Mouse (Mus musculus) 3T3-L1 (cell line): ENCODE results near the gene Gm20388.

Experiments used
- DNase-seq: peaks from one replicate; pipeline ENCODE4 v3.0.0-alpha.2; 2015; ENCODE audit warnings: low read depth, low spot score

Gene Gm20388

DNA sequence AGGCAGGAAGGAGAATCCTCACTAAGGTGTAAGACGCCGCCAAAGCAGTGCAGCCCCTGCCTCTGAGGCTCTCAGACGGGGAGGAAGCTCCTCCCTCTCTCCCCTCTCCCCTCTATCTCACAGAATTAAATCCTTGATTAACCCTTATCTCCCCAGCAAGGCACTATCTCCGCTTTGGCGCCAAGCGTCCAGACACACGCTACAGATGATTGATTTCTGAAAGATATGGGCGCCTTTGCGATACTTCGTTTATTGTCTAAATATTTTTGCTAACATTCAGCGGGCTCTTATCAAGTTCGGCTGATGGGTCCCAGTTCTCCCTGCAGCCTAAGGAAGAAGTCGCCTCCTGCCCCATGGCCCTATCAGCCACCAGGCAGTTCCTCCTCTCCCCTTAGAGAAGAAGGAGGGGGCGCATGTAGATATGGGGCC, 2415.5 kb downstream of the Gm20388 start:
- no peak for DNase-seq

DNA sequence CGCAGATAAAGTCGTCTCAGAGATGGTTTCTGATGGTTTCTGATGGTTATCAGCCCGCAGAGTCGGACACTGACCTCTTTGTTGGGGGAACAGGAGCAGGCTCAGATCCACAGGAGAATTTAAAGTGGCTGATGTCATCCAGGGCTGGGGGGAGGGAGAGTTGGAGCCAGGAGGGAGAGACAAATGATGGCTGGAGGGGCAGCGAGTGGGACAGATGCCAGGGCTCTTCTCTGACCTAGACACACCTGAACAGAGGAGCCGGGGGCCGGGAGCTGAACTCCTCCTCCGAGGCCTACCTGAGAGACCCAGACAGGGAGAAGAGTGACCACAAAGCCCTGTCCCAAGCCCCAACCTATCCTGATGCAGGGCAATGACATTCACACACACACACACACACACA, 2418.4 kb downstream of the Gm20388 start:
- DNase-seq: no peak

- DNase-seq: no peak
These were observed 2419.1 kb downstream of the Gm20388 start for GRCm38 (mm10) chr8:122329553-122330239.

DNA sequence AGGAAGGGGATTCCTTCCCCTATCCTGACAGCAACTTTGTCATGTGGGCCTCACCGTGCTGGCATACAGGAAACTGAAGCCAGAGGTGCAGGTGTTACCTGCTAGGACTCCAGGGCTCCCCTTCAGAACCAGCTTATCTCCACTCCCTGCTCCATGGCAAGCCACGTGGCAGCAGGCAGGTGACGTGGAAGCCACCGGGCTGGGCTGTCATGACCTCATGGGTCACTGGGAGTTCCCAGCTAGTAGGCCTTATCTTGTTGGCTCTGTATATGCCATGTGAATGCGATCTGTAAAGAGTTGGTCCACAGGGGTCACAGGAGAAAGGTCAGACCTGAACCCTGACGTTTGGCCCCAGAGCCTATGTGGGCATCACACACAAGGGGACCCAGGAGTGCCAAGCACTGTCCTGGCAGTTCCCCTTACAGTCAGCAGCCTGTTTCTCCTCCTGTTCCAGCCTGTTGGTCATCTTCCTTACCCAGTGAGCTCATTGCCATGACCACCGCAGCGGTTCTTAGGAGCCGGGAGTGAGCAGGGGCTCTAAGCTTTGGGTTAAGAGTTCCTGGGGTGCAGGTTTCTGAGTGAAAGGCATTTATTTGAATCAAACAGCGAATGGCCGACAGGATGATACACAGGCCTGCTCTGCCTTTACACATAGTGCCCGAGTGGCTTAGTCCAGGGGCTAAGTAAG, 2419.9 kb downstream of the Gm20388 start:
- no peak for DNase-seq

- DNase-seq: no peak
These were observed 2420.5 kb downstream of the Gm20388 start for GRCm38 (mm10) chr8:122331134-122331523.

DNA sequence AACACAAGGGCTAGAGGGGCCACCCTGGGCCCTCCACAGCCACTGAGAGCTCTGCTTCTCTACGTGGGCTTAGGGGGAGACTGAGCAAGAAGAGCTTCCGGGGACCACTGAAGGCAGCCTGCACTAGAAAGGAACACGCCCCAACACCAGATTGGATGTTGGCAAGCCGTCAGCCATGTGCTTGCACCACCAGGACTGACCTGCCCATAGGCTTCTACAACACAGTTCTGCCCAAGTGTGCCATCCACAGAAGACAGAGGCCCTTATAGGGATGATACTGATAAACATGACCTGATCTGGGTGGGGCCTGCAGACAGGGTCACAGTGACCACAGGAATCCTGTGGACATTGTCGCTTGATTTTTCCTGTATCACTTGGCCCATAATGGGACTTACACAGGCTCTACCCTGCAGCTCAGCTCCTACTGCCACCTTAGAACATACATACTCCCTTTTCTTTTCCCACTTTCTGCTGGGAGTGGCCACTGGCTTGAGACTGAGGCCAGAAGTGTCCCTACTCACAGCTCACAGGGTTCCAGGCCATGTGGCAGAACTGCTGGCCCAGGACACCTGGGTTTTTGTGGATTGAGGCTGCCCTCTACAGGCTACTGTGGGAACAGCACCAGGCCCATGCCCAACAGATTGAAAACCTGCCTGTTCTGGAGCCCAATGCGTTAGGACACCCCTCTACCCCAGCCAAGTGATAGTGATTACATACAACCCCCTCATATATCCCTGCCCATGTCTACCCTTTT, 2422.3 kb downstream of the Gm20388 start:
- peak; percentile 86 for DNase-seq

GRCm38 (mm10) chr8:122333531-122333930, 2422.9 kb downstream of the Gm20388 start:
- DNase-seq: no peak

- no peak for DNase-seq
These were observed 2424.3 kb downstream of the Gm20388 start for GRCm38 (mm10) chr8:122334791-122335490.

- DNase-seq: no peak
These were observed 2425.1 kb downstream of the Gm20388 start for GRCm38 (mm10) chr8:122335638-122336250.

GRCm38 (mm10) chr8:122336251-122336910, 2425.7 kb downstream of the Gm20388 start:
- no peak for DNase-seq

GRCm38 (mm10) chr8:122338852-122339251, 2428.2 kb downstream of the Gm20388 start:
- no peak for DNase-seq

DNA sequence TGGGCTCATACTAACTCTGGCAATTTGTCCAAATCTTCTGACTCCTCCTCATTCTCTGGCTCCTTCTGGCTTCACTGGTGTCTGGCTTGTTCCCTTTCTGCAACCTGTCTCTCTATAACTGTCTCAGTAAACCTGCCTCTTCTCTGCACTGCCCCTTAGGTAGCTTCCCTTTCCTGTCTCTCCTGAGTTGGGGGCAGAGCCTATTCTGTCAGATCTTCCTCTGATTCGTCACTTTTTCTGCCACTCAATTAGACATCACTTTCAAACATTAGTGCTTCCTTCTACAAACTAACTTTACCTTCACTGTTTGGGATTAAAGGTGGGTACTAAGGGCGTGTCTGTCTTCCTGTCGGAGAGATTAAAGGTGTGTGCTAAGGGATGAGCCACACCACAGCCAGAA, 2430.1 kb downstream of the Gm20388 start:
- DNase-seq: no peak

DNA sequence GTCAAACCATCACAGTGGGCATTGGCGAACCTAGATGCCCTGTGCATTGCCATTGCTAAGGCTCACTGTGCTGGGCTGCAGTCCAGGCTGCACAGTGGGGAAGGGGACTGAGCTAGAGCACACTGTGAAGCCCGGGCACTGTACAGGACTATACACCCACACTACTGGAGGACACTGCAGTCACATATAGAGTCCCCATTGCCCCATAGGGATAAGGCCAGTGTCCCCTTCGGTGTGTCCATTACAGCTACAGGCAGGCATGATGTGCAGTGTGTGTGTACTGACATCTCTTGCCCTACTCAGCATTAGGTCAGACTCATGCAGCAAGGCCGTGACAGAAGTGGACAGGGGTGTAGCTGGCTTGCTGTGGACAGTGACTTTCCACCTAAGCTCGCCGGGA, 2431.1 kb downstream of the Gm20388 start:
- DNase-seq: peak; percentile 30

DNA sequence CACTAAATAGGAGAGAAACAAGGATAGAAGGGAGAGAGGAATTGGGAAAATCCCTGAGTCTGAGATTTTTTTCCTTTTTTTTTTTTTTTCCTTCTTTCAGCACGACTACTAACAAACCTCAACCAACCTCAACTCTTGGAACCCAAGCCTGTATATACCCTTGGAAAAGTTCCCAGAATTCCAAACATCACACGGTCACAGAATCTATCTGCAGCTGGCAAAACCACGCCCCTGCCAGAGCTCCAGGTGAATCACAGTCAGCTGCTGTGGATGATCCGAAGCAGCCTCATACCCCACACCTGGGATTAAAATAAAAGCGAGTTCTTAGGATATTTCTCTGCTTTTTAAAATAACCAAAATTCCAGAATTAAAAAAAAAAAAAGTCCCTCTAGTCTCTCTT, 2431.7 kb downstream of the Gm20388 start:
- peak; percentile 93 for DNase-seq

DNA sequence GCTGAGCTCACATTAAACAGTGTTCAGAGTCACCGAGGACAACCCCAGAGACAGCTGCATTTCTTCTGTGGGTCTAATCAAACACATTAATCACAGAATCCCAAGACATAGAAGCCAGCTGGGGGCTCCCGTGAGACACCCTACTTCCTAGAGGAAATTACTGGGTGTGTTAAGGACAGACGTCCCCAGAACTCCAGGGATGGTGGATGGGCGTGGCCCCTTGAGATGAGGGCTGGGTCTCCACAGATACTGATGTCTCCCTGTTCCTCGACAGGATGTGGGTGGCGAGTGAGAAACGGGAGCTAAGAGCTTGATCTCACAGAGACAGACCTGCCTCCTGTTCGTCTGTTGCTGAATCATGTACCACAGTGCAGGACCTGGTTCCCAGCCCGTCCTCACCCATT, 2432.2 kb downstream of the Gm20388 start:
- peak; percentile 79 for DNase-seq

- no peak for DNase-seq
These were observed 2432.7 kb downstream of the Gm20388 start for GRCm38 (mm10) chr8:122343341-122343740.

GRCm38 (mm10) chr8:122343758-122344157, 2433.1 kb downstream of the Gm20388 start:
- peak; percentile 72 for DNase-seq

DNA sequence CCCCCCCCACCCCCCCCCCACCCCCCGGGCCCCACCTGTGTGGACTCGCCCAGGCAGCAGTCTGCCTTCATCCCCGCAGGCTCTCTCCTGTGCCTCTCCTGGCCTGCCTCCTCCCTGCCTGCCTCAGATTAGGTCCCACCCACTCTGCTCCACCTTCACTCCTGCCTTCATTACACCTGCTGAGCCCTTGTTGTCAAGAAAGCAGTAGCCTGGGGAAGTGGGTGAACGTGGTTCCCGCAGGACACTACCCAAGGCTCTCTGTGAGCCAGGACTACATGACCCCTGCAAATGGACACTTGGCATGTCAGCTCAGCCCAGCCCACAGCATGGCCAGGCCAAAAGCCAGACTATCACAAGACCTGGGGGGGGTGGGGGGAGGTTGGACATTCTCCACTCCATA, 2433.6 kb downstream of the Gm20388 start:
- peak; percentile 51 for DNase-seq

- no peak for DNase-seq
These were observed 2434.8 kb downstream of the Gm20388 start for GRCm38 (mm10) chr8:122345181-122346095.
